Mouse (Mus musculus) frontal cortex, postnatal 10 days (tissue): ENCODE measurements around the gene Aym1.
"Not testable (repeated sequence)": the region's sequence is repeated elsewhere in the genome, so short reads cannot be mapped to it uniquely, and the experiment has no call there.

Source experiments
- DNase-seq, 2 experiments: peaks; one replicate each; pipeline ENCODE4 v3.0.0; 2022; ENCODE audit warnings: low spot score in 2 of 2, mixed read lengths in 1 of 2

Aym1 gene

DNA sequence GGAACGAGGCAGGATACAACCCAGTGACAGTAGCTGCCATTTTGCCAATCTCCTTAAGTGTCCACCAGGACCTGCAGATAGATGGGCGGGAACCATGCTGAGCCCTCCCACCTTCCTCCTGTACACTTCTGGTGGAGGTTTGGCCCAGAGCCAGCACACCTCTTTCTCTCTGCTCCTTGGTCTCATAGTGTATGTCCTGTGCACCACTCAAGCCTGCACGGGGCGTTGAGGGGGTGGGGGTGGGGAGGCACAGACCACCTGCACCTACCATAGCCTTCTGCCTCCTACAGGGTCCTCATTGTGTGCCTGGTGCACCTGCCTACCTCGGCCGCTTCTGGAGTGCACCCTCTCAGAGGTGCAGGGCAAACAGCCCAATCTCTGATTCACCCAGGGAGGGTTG is 4.5 kb upstream of the Aym1 start:
- no peak for DNase-seq

DNA sequence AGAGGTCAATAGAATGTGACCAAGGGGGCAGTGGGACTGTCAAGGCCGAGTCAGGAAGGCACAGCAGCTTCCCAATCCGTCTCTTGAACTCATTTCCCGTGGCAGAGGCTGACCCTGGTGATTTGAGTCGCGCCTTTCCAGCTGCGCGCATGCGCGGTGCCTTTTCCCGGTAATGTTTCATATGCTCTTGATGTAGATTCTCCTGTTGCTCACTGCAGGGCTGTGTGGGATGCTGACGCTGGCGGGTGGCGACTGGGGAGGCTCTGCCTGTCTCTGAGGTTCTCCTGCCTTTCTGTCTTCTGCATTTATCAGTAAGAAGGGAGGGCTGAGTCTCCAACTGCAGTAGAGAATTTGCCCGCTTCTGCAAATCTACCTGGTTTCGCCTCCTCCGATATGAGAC is 2.8 kb upstream of the Aym1 start:
- peak; percentile 39 to 54 for DNase-seq

DNA sequence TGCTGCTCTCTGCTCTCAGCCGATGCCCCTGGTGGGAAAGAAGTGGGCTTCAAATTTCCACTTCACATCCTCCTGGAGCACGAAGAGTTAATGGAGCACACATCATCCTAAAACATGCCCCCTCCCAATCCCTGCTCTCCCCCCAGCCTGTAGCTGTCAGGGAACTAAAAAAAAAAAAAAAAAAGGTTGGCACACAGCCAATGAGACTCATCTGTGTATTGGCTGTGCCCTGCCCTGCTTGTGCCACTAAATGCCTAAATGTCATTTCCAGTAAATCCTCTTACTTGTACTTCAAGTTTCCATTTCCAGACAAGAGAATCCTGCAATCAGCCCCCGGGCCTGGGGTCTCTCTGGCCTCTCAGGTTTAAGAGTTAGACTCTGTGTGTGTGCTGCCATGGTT is 562 bp downstream of the Aym1 start:
- DNase-seq: no peak

DNA sequence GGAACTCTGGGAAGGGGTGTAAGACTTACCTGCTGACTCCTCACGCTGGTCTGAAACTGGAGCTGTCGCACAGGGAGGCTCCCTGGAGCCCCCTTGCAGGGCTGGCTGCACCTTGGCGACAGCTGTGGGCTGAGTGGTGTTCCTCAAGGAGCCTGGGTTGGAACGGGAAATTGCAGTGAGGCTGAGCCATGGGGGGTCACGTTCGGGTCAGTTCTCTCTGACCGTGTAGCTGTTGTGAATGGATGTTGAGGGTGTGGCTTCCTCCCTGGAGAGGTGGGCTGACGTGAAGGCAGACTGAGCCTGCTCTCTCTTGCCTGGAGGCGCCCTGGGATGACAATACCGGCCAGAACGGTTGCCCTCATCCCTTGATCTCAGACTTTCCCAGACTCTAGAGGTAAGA is 1.7 kb downstream of the Aym1 start:
- DNase-seq: no peak

DNA sequence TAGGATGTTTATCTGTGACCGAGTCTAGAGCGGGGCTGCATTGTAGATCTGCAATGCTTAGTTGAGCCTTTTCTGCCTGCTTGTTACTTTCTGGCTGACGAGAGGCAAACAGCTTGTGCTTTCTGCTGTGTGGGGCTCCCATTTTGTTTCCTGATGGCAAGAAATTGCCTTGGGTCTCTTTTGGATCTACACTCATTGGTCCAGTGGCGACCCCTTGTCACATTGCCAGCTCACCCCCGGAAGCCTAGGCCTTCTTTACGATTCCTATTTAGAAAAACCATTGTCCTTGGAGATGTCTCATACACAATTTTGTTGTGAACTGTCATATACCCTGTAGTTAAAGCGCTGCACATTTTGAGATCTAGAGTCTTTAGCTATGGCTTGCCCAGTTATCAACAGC is 4.2 kb downstream of the Aym1 start:
- no peak for DNase-seq

DNA sequence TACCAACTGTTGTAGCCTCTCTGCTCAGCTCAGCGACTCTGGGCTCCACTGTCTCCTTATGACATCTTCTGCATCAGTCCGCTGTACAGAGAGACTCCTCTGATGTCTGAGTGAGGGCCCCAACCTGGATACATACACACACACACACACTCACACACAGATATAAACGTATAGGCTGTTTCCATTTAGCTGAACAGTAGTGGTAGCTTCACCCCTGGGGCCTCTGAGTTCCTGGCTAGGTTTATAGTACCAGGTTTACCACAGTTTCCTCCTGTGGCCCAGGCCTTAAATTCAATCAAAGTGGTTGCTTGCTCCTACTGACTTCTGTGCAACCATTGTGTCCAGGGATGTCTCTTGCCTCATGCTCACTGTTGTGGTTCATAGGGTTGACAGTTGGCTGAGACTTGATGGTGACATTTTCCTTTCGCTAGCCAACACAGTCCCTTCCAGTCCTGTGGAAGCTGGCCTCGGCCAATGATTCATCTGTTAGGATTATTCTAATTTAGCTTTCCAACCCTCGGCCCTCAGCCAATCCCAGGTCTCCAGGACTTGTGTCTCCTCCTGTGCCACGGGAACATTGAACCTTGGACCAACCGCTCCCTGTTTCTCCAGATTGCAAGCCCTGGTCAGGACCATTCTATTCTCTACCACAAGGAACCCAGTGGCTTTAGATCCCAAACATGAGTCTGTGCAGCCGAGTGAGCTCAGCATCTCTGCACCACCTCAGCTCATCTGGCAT is 5.3 kb downstream of the Aym1 start:
- no peak for DNase-seq

DNA sequence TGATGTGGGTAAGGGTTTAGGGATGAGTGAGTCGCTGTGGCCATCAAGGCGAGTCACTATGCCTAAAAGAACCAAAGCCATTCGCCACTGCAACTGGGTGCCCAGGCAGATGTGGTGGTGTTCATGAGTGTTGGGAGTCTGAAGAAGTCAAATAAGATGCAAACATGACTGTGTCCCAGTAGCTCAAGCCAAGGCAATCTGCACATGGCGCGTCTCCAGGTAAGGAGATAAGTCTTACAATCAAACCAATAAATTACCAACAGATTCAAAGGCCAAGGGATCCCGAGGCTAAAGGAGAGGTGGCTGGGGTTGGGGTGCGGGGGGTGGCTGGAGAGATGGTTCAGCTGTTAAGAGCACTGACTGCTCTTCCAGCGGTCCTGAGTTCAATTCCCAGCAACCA is 6.1 kb downstream of the Aym1 start:
- no peak for DNase-seq

DNA sequence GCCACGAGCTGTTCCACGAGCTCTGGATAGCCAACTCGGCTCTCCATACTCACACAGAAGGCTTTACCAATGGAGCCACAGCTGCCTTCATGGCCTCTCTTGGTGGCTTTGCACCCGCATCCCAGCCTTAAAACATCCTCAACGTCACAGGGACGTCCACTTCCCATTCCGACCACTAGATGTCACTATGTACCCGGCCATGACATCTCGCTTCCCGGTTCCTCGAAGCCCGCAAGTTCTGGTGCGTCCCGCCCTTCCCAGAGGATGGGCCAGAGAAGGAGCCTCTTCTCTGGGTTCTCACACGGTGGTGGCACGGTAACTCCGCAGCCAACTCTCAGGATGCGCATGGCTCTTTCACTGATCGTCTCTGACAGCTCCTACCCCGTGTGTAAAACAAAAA is 8.8 kb downstream of the Aym1 start:
- DNase-seq: peak in 1 of 2 experiments; percentile 80

DNA sequence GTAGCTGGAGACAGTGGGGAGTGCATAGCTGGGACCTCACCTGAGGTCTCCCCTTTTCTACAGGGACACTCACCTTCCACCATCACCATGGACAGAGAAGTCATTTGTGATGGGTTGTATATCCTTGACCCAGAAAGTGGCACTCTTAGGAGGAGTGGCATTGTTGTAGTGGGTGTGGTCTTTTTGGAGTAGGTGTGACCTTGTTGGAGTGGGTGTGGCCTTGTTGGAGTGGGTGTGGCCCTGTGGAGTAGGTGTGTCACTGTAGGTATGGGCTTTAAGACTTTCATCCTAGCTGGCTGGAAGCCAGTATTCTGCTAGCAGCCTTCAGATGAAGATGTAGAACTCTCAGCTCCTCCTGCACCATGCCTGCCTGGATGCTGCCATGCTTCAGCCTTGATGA is 10.6 kb downstream of the Aym1 start:
- DNase-seq: not testable (repeated sequence)

DNA sequence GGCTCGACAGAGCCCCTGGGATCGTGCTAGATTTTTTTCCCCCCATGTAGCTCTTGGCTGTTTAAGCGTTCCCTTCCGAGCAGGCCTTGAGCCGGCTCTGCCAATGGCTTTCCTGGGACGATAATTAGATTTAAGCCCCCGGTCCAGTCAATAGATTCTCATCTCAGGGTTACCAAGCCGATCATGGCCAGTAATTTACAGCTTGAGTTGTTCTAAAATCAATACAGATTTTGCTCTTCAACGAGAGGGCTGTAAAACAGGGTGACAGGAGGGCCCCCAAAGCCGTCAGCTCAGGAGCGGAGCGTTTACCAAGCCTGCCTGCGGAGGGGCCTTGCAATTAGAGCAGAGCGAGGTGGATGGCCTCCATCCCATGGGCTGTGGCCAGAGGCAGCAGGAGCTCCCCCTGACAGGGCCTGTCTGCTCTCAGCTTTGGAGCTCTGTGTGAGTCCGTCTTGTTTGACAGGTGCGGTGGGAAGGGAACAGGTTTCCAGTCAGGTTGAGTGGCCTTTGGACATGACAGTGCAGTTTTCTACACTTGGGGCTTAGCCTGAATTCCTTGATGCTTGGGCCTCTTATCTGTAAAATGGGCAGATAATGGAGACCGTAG is 12.3 kb downstream of the Aym1 start:
- DNase-seq: no peak

DNA sequence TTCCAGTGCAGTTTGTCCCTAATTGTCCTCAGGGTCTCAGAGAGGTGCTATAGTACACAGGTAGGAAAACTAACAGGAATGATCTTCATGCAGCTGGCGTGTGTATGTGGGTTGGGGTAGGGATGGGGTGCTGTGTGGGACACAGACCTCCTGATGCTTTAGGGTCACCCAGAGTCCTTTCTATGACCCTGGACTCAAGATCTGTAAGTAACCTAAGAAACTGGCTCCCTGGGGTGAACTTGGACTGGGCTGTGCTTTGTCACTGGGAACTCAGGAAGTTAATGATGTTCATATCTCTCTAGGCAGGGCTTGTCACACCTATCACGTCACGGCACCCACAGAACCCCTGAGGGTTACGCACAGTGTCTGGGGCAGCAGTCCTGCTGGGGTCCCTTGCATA is 15.4 kb downstream of the Aym1 start:
- no peak for DNase-seq

DNA sequence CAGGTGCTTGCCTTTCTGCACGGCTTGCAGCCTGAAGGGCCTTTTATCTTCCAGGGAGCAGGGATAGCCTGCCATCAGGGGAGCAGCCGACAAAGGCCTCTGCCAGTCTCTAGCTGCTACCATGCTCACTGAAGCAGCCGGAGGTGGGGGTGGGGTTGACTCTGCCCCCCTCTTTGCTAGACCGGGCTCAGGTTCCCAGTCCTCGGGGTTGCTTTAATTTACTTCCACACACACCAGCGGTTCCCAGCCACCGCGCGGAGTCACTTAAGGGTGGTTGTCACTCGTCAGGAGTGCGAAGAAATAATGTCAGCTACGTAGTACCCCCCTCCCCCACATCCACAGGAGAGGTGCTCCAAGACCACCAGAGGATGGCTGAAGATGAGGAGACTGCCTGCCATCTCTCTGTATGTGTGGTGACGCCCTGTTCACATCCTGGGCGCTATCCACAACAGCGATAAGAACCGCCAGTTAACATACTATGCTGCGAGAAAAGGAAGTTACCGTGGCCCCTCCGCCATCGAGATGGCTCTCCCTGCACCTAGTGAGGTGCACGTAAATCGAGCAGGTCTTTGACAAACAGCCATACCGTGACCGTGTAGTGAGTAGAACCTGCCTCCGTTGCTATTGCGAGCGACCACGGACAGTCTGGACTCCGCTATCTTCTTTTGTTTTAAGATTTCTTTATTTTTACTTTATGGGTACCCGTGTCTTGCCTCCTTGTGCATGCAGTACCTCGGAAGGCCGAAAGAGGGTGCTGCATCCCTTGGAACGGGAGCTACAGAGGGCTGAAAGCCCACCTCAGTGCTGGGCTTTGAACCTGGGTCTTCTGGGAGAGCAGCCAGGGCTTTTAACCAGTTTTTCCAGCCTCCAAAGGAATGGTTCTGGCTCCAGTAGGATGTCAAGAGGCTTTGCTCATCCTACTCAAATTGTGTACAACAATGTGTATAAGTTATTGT is 16.2 kb downstream of the Aym1 start:
- DNase-seq: peak; percentile 33 to 77

DNA sequence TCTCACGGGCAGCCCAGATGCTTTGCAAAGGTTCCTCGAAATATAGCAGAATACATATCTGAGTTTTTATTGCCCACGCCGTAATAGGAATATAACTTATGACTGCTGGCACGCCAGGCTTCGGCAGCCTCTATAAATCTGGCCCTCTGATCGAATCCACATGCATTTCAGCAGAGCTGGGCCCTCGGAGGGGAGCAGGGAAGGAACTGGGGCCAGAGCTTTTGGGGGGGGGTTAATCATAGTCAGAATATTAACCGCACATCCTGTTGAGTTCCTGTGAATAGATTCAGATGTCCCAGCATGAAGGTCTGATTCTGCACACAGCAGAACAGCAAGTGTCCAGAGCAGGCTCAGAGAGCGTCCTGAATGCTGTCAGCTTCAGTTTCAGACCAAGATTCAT is 17.2 kb downstream of the Aym1 start:
- no peak for DNase-seq

DNA sequence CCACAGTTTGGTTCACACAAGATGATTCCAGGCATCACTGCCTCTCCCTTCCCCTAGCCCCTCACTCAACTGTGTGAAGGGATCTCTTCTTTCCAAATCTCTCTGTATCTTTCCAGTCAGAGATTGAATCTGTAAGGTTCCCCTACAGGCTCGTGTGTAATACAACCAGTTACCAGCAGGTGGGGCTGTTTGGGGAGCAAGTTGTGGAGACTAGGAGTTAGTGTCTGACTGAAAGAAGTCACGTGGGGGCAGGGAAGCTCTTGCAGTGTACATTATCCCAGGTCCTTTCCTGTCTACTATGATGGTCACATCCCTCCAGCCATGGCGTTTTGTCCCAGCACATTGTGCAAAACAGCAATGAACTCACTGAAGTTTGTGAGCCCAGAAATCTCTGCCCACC is 18.7 kb downstream of the Aym1 start:
- peak; percentile 27 to 67 for DNase-seq

DNA sequence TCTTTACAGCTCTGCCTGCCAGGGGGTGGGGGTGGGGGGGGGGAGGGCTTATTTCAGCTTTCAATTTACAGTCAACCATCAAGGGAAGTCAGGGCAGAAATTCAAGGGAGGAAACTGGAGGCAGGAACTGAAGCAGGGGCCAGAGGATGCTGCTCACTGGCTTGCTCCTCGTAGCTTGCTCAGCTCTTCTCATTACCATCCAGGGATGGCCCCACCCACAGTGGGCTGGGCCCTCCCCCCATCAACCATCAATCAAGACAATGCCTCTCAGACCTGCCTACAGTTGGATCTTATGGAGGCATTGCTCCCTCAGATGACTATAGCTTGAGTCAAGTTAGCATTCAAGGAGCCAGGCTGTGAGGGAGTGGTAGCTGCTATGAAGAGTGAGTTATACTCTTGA is 19.2 kb downstream of the Aym1 start:
- DNase-seq: no peak

DNA sequence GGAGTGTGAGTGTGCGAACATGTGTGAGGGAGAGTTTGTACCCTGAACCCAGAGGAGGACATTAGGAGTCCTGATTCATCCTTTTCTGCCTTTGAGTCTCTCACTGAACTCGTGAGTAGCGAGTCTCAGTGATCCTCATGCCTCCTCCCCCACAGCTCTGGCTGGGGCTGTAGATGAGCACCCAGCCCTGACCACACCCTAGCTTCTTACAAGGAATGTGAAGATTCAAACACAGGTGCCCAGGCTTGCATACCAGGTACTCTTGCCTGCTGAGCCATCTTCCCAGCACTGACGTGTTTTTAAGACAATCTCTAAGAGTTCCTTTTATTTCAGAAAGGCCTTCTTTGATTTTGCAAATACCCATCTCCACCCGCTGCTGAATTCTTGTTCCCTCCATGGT is 22.3 kb downstream of the Aym1 start:
- DNase-seq: no peak

DNA sequence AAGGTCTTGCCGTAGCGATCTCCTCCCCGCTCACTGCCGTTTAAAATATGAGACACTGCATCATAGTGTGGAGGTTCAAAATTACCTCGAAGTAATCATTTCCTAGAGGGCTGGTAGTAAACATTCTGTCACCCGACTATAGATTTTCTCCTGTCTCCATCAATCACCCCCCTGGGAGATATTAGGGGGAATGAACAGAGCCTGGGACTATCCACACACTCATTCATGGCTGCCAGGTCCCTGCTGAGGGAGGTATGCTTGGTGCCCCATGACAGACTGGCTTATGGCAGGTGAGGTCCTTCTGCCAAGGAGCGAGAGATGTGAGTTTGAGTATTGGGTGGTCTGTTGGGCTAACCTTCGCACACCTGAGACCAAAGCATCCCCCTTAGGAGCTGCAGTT is 23.5 kb downstream of the Aym1 start:
- DNase-seq: no peak

DNA sequence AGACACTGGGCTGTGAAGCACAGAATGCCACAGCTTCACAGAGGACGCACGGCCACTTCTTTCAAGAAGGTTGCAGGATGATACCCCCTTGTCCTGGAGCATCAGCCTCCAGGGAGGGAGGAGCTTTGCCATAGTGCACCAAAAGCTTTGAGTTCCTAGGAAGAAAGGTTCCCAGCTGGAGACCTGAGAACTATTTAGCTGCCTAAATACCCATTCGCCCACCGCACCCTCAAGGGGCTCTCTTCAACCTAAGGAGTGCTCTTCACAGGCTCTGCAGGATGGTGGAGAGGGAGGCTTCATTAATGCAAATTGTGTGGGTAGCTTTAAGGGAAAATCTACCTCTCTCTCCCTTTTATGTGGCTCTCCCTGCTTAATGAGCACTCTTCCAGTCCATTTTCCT is 25.5 kb downstream of the Aym1 start:
- DNase-seq: no peak

DNA sequence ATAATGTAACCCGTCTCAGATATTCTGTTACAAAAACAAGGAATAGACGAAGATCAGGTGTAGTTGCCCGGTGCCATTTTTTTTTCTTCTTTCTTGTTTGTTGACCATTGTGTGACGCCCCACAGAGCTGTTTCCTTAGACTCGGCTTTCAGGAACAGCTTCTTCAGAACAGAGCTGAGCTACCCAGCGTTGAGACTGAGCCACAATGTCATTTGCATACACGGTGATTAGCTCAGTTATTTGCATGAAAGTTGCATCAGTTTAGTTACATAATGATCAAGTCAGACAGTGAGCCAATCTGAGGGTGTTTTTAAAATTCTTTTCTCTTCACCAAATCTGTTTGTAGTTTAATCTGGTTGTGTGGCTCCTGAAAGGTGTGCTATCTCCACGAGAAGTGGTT is 36.7 kb downstream of the Aym1 start:
- no peak for DNase-seq

DNA sequence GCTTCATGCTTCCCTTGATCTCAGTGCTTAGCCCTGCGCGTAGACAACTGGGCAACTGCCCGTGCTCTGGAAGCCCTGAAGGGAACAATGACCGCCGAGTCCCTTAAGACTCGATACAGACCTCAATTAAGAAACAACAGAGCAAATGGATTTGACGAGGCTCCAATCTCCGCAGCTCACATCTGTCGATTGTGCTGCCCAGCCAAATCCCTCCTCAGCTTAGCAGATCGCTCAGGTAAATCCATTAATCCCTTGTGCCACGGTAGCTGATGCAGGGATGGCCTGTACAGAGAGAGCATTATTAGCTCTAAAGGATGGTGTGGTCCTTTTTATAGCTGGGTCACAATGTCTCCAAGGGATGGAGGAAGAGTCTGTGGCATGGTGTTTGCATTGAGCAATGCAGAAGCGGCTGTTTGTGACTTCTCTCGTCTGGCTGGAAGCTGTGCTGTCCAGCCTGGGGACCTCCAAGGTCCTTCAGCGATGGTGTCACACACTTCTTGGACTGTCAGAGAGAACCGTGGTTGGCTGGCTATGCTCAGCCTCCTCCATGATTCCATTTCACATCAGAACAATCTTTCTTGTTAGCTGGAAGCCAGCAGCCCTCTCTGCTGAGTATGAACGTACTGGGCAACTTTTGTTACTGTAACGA is 39.3 kb downstream of the Aym1 start:
- no peak for DNase-seq

DNA sequence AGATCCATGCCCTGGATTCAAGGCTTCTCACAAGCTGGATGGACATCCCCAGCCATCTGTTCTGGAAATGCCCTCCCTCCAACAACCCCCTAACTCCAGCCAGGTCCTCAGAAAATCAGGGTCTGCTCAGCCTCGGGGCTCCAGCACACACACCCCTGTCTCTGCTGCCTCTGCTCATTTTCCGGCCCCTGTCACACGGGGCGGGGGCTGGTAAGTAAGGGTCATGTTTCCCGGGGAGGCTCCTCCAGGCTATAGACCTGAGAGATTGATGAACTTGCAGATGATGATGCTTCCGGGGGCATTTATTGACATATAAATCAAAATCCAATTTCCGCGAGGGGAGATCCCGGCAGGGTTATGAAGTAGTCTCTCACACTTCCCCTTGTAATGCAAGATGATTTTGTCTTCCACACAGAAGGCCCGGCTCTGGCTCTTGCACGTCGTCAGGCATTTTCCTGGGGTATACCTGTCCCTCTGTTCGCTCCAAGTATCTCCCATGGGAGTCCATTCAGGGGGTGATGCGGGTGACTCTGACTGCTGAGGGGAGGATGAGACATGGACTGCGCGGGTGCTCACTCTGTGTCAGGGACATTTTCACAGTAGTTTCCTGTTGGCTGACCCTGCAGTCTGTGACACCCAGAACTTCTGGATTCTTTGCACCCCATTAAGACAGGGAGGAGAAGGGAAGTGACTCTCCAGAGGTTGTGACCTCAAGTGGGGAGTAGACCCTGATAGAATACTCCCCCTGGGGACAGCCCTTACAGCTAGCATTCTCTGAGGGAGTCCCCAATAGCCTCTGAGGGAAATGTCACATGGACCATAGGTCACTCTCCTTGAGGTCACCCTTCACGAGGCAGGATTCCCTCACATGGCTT is 40.6 kb downstream of the Aym1 start:
- DNase-seq: no peak
